Mouse (Mus musculus) limb, embryonic 14.5 days (tissue): Measurements from ENCODE around the gene Ccdc28a. TPM values are rescaled to one million over a fixed set of nuclear protein-coding genes. Genes with fewer than 3 reads are reported as not detected.

Source experiments
- ATAC-seq: fragments of 200-750 bp; cut with Nextera tagmentation; 2 replicates; pipeline ENCODE4 v1.8.0; 2017; ENCODE audit warnings: low read depth, moderate number of reproducible peaks, moderate TSS enrichment; ENCODE audit not compliant: low FRiP score
- DNase-seq: peaks from one replicate; pipeline ENCODE4 v3.0.0-alpha.2; 2015; ENCODE audit warnings: low spot score
- H3K27ac ChIP-seq: fragments of 300-500 bp; sonication (generic); replicated peaks from 2 replicates; pipeline ENCODE4 v1.5.1; 2014; ENCODE audit warnings: low read depth, mild to moderate bottlenecking, low read length, moderate library complexity, mixed read lengths
- H3K27me3 ChIP-seq: fragments of 300-500 bp; sonication (generic); 2 replicates; pipeline ENCODE4 v1.6.1; 2014; ENCODE audit warnings: low read length, mixed read lengths; ENCODE audit not compliant: control insufficient read depth, insufficient read depth
- H3K36me3 ChIP-seq: fragments of 300-500 bp; sonication (generic); 2 replicates; pipeline ENCODE4 v1.6.1; 2014; ENCODE audit warnings: mild to moderate bottlenecking, low read length, moderate library complexity, mixed read lengths; ENCODE audit not compliant: control insufficient read depth, insufficient read depth
- H3K4me1 ChIP-seq: fragments of 300-500 bp; sonication (generic); 2 replicates; pipeline ENCODE4 v1.6.1; 2014; ENCODE audit warnings: antibody characterized with exemption, low read length, mixed read lengths; ENCODE audit not compliant: control insufficient read depth, insufficient read depth
- H3K4me2 ChIP-seq: fragments of 300-500 bp; sonication (generic); replicated peaks from 2 replicates; pipeline ENCODE4 v1.6.1; 2014; ENCODE audit warnings: low read depth, mild to moderate bottlenecking, low read length, moderate library complexity; ENCODE audit not compliant: severe bottlenecking
- H3K4me3 ChIP-seq: fragments of 300-500 bp; sonication (generic); replicated peaks from 2 replicates; pipeline ENCODE4 v1.5.1; 2014; ENCODE audit warnings: low read length
- H3K9ac ChIP-seq: fragments of 300-500 bp; sonication (generic); 2 replicates; pipeline ENCODE4 v1.6.1; 2014; ENCODE audit warnings: mild to moderate bottlenecking, low read depth, low read length, moderate library complexity; ENCODE audit not compliant: severe bottlenecking
- H3K9me3 ChIP-seq: fragments of 300-500 bp; sonication (generic); 2 replicates; pipeline ENCODE4 v1.6.1; 2016; ENCODE audit warnings: low read length; ENCODE audit not compliant: control insufficient read depth
- POLR2A ChIP-seq: fragments of 200-500 bp; IDR thresholded peaks from 2 replicates; pipeline ENCODE4 v1.8.0; 2012; ENCODE audit warnings: inconsistent platforms, mild to moderate bottlenecking, moderate library complexity, borderline replicate concordance; ENCODE audit not compliant: insufficient read depth, insufficient read length; ENCODE audit errors: extremely low read depth
- WGBS: fragments of 180-500 bp; shearing (Covaris S2); extraction: QIAGEN DNeasy Blood & Tissue Kit; methylation state at CpG from one replicate; pipeline ENCODE4 v1.1.7; 2014; 5-methylcytosine and 5-hydroxymethylcytosine counted together
- polyA plus RNA-seq, 2 experiments: library from polyadenylated mRNA; depleted of rRNA in 1 of 2; stranded (reverse) in 1 of 2; unstranded in 1 of 2; fragments of >200 nt; fragmentation: Nextera tagmentation in 1 of 2; extraction: Ambion mirVana in 1 of 2; gene quantifications; 2 replicates each; pipeline versions ENCODE4 v1.2.1 to v1.2.3; 2012 to 2014

The Ccdc28a gene
- polyA plus RNA-seq, 2 experiments, result 14.6 to 20.6 TPM

GRCm38 (mm10) chr10:18237191-18237590, 2.4 kb upstream of the Ccdc28a start:
- Histone ChIP-seq H3K27ac (no peak overlapping the region), H3K4me2 (no peak overlapping the region), H3K9me3 (no peaks in the 10 kb centered on the region), H3K4me3 (no peak overlapping the region), H3K36me3 (no peaks in the 10 kb centered on the region), H3K27me3 (no peaks in the 10 kb centered on the region), H3K4me1 (peaks cover 3% of the 10 kb centered on the region; the same call in 1 of the 2 replicates), H3K9ac (no peak overlapping the region)
- no peak for DNase-seq
- WGBS, result 90% methylated on average over 7 of the region's 7 CpGs
- ATAC-seq, result no peak
- no peak for TF ChIP-seq POLR2A

- Histone ChIP-seq H3K4me3 (no peak overlapping the region), H3K27ac (no peak overlapping the region), H3K27me3 (no peaks in the 10 kb centered on the region), H3K36me3 (no peaks in the 10 kb centered on the region), H3K4me2 (no peak overlapping the region), H3K9me3 (no peaks in the 10 kb centered on the region), H3K4me1 (peaks cover 3% of the 10 kb centered on the region; the same call in 1 of the 2 replicates), H3K9ac (no peak overlapping the region)
- DNase-seq (no peak), ATAC-seq (no peak)
- TF ChIP-seq POLR2A, result no peak
- 81% methylated on average over 5 of the region's 5 CpGs for WGBS
Measured at GRCm38 (mm10) chr10:18236328-18236927, 1.6 kb upstream of the Ccdc28a start.

- no peaks in the 10 kb centered on the region for H3K9me3 ChIP-seq
- peaks cover 3% of the 10 kb centered on the region; the same call in 1 of the 2 replicates for H3K4me1 ChIP-seq
- peak overlapping the region; percentile 58 for H3K9ac ChIP-seq
- DNase-seq, result no peak
- no peak overlapping the region for H3K27ac ChIP-seq
- ATAC-seq, result peak; percentile 35
- WGBS, result 10% methylated on average over 14 of the region's 14 CpGs
- H3K27me3 ChIP-seq, result no peaks in the 10 kb centered on the region
- TF ChIP-seq POLR2A, result no peak
- H3K36me3 ChIP-seq, result no peaks in the 10 kb centered on the region
- peak overlapping the region; percentile 74 for H3K4me3 ChIP-seq
- H3K4me2 ChIP-seq, result peak overlapping the region; percentile 74
Measured at GRCm38 (mm10) chr10:18235402-18235747, 577 bp upstream of the Ccdc28a start.

GRCm38 (mm10) chr10:18233891-18234290, 907 bp downstream of the Ccdc28a start:
- 49% methylated on average over 3 of the region's 3 CpGs for WGBS
- H3K9ac ChIP-seq, result no peak overlapping the region
- H3K4me3 ChIP-seq, result no peak overlapping the region
- H3K27me3 ChIP-seq, result no peaks in the 10 kb centered on the region
- H3K36me3 ChIP-seq, result no peaks in the 10 kb centered on the region
- H3K4me2 ChIP-seq, result no peak overlapping the region
- TF ChIP-seq POLR2A, result no peak
- no peaks in the 10 kb centered on the region for H3K9me3 ChIP-seq
- H3K4me1 ChIP-seq, result peaks cover 3% of the 10 kb centered on the region; the same call in 1 of the 2 replicates
- DNase-seq (no peak), ATAC-seq (no peak)
- no peak overlapping the region for H3K27ac ChIP-seq

- no peak for TF ChIP-seq POLR2A
Measured at GRCm38 (mm10) chr10:18224386-18224785, 10.4 kb downstream of the Ccdc28a start.

GRCm38 (mm10) chr10:18219351-18219750, 15.4 kb downstream of the Ccdc28a start:
- H3K9me3 ChIP-seq, result no peaks in the 10 kb centered on the region
- H3K4me2 ChIP-seq, result no peak overlapping the region
- ATAC-seq, result peak; percentile 67
- WGBS, result 51% methylated on average over 10 of the region's 10 CpGs
- H3K4me1 ChIP-seq, result no peaks in the 10 kb centered on the region
- peak; percentile 28 for DNase-seq
- H3K9ac ChIP-seq, result no peak overlapping the region
- no peak overlapping the region for H3K4me3 ChIP-seq
- H3K27ac ChIP-seq, result no peak overlapping the region
- no peaks in the 10 kb centered on the region for H3K27me3 ChIP-seq
- TF ChIP-seq POLR2A, result no peak
- H3K36me3 ChIP-seq, result no peaks in the 10 kb centered on the region

More at GRCm38 (mm10) chr10:18224386-18224785, 10.4 kb downstream of the Ccdc28a start:
- Histone ChIP-seq H3K4me3 (no peak overlapping the region), H3K9me3 (no peaks in the 10 kb centered on the region), H3K4me1 (no peaks in the 10 kb centered on the region), H3K4me2 (no peak overlapping the region), H3K9ac (no peak overlapping the region), H3K27ac (no peak overlapping the region), H3K36me3 (no peaks in the 10 kb centered on the region), H3K27me3 (no peaks in the 10 kb centered on the region)
- DNase-seq (no peak), ATAC-seq (no peak)
- WGBS, result 84% methylated on average over 3 of the region's 3 CpGs
